In the genomic region with DNA sequence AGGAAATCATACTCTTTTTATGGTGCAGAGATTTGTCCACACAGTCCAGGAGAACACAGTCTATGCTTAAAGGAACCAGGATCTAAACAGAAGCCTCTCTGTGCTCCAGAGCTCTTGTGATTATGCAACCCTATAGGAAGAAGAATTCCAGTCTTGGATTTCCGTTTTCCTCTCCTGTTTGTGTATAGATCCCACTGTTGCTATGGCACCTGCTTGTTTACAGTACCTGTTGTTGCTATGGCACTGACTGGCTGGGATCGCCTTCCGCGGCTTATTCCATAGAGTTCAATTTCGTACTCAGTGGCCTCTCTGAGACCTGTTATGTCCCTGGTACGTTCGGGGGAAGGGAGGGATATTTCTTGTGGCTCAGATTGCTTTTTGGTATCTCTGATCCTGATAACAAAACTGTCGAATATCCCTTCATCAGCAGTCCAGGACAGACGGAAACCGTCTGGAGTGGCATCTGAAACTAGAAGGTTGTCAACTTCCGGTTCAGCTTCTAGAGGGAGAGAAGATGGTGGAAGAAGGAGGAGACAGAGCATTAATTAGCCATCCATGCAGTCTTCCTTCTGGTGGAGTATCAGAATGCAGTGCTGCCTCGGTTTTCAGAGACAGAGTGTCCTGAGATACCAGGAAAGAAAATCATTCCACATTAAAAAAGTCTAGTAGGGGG, we compare ENCODE assay signal across 14 mouse cellular contexts.
DNase-seq lines count a peak whose midpoint lies in the region; ATAC-seq and TF ChIP-seq lines count a peak whose summit lies in the region.
"Had no signal": no experiment of that assay in that cellular context is flagged by ENCODE, and none has a peak within 500 bp of the region (broad histone marks: within the 10 kb centered on the region; RNA-seq: fewer than 3 reads in every experiment).

No protein-coding gene starts in this region.

- H3K27ac ChIP-seq in hindbrain, embryonic 16.5 days (ENCODE audit: low read depth, low read length): no peak overlapping the region
- H3K27ac ChIP-seq in hindbrain, embryonic 12.5 days: no peak overlapping the region
- H3K27ac ChIP-seq in lung, embryonic 14.5 days (ENCODE audit: low read depth): peak overlapping the region; percentile 74
- H3K27ac ChIP-seq in embryonic fibroblast, embryonic 13.5 days (ENCODE audit: insufficient read depth, low read length): 0 out of 2 replicates have a peak overlapping the region, but pooled peaks have one; percentile 26
- H3K27ac ChIP-seq in stomach, embryonic 16.5 days (ENCODE audit: low read length): peak overlapping the region; percentile 25; the same call in 1 of the 2 replicates
- H3K27ac ChIP-seq: embryonic facial prominence, embryonic 12.5 days; limb, embryonic 13.5 days had no signal

- H3K27me3 ChIP-seq in hindbrain, embryonic 16.5 days (replicated peaks; ENCODE audit: control insufficient read depth, insufficient read depth, low read length): no peaks in the 10 kb centered on the region
- no peaks in the 10 kb centered on the region for H3K27me3 ChIP-seq in hindbrain, embryonic 12.5 days
- no peaks in the 10 kb centered on the region for H3K27me3 ChIP-seq in lung, embryonic 14.5 days (ENCODE audit: insufficient read depth, low read length)
- H3K27me3 ChIP-seq in stomach, embryonic 16.5 days (ENCODE audit: control insufficient read depth, insufficient read depth, low read length): no peaks in the 10 kb centered on the region
- H3K27me3 ChIP-seq: embryonic facial prominence, embryonic 12.5 days; limb, embryonic 13.5 days had no signal

- TF ChIP-seq CTCF in lung, embryonic 14.5 days (IDR thresholded peaks at IDR 0.05; ENCODE audit: low read depth): no peak
- no peak for TF ChIP-seq CTCF in embryonic fibroblast, embryonic 13.5 days (IDR thresholded peaks at IDR 0.05; ENCODE audit: borderline replicate concordance, insufficient read depth, low read length)

- H3K4me1 ChIP-seq in hindbrain, embryonic 16.5 days (ENCODE audit: control insufficient read depth, insufficient read depth, low read depth, low read length): no peaks in the 10 kb centered on the region; the same call in 1 of the 2 replicates
- H3K4me1 ChIP-seq in hindbrain, embryonic 12.5 days: 0 out of 2 replicates have a peak, but pooled peaks cover 8% of the 10 kb centered on the region
- peaks cover 33% of the 10 kb centered on the region for H3K4me1 ChIP-seq in lung, embryonic 14.5 days (ENCODE audit: insufficient read depth)
- no peaks in the 10 kb centered on the region for H3K4me1 ChIP-seq in embryonic fibroblast, embryonic 13.5 days (ENCODE audit: control insufficient read depth, insufficient read depth, low read length)
- peaks cover 12% of the 10 kb centered on the region for H3K4me1 ChIP-seq in stomach, embryonic 16.5 days (ENCODE audit: control insufficient read depth, insufficient read depth, low read length)

- 75% methylated on average over 12 of the region's 12 CpGs for WGBS in hindbrain, embryonic 16.5 days
- WGBS in hindbrain, embryonic 12.5 days: 77% methylated on average over 12 of the region's 12 CpGs
- 31% methylated on average over 12 of the region's 12 CpGs for WGBS in lung, embryonic 14.5 days
- 39% methylated on average over 12 of the region's 12 CpGs for WGBS in stomach, embryonic 16.5 days

- H3K9ac ChIP-seq in hindbrain, embryonic 16.5 days (ENCODE audit: low read depth, low read length): no peak overlapping the region
- no peak overlapping the region for H3K9ac ChIP-seq in hindbrain, embryonic 12.5 days
- no peak overlapping the region for H3K9ac ChIP-seq in lung, embryonic 14.5 days
- no peak overlapping the region for H3K9ac ChIP-seq in stomach, embryonic 16.5 days (ENCODE audit: low read length)
- H3K9ac ChIP-seq: embryonic facial prominence, embryonic 12.5 days; limb, embryonic 13.5 days had no signal

- H3K9me3 ChIP-seq in hindbrain, embryonic 16.5 days (ENCODE audit: control insufficient read depth, low read length): no peaks in the 10 kb centered on the region
- H3K9me3 ChIP-seq in hindbrain, embryonic 12.5 days (replicated peaks): no peaks in the 10 kb centered on the region
- no peaks in the 10 kb centered on the region for H3K9me3 ChIP-seq in lung, embryonic 14.5 days (ENCODE audit: low read depth, low read length)
- H3K9me3 ChIP-seq in stomach, embryonic 16.5 days (replicated peaks; ENCODE audit: control insufficient read depth, low read length): no peaks in the 10 kb centered on the region
- H3K9me3 ChIP-seq: embryonic facial prominence, embryonic 12.5 days; limb, embryonic 13.5 days had no signal

- no peak for TF ChIP-seq POLR2A in embryonic fibroblast, embryonic 13.5 days (IDR thresholded peaks at IDR 0.05; ENCODE audit: low read depth, low read length)

- no peak overlapping the region for H3K4me3 ChIP-seq in hindbrain, embryonic 16.5 days (ENCODE audit: low read length)
- no peak overlapping the region for H3K4me3 ChIP-seq in hindbrain, embryonic 12.5 days
- no peak overlapping the region for H3K4me3 ChIP-seq in lung, embryonic 14.5 days (ENCODE audit: low read depth, low read length)
- no peak overlapping the region for H3K4me3 ChIP-seq in embryonic fibroblast, embryonic 13.5 days (ENCODE audit: insufficient read depth, low read length)
- no peak overlapping the region for H3K4me3 ChIP-seq in stomach, embryonic 16.5 days (replicated peaks; ENCODE audit: low read length)
- H3K4me3 ChIP-seq: embryonic facial prominence, embryonic 12.5 days; limb, embryonic 13.5 days had no signal

- no peak for DNase-seq in lung, embryonic 14.5 days
- DNase-seq in lung, postnatal 4 days: no peak
- DNase-seq in urinary bladder, postnatal 36 days (ENCODE audit: low spot score in 2 of 2): no peak
- DNase-seq: adrenal gland, postnatal 25 days; cerebellum, postnatal 36 days; right cerebral cortex, adult 18-20 months; spleen, adult 18-20 months had no signal

- ATAC-seq in hindbrain, embryonic 16.5 days: peak; percentile 63
- ATAC-seq in hindbrain, embryonic 12.5 days (ENCODE audit: low FRiP score): no peak
- peak; percentile 57 for ATAC-seq in lung, embryonic 14.5 days (ENCODE audit: insufficient read depth)
- ATAC-seq in stomach, embryonic 16.5 days (ENCODE audit: insufficient read depth, low FRiP score): peak; percentile 60; the same call in 1 of the 2 replicates

- H3K4me2 ChIP-seq in hindbrain, embryonic 16.5 days (ENCODE audit: low read length): no peak overlapping the region
- no peak overlapping the region for H3K4me2 ChIP-seq in hindbrain, embryonic 12.5 days (replicated peaks)
- H3K4me2 ChIP-seq in lung, embryonic 14.5 days: peak overlapping the region; percentile 2; the same call in 1 of the 2 replicates
- H3K4me2 ChIP-seq in stomach, embryonic 16.5 days (ENCODE audit: low read depth, low read length): no peak overlapping the region
- H3K4me2 ChIP-seq: embryonic facial prominence, embryonic 12.5 days; limb, embryonic 13.5 days had no signal

- no peaks in the 10 kb centered on the region for H3K36me3 ChIP-seq in hindbrain, embryonic 16.5 days (ENCODE audit: control insufficient read depth, insufficient read depth, low read length)
- H3K36me3 ChIP-seq in hindbrain, embryonic 12.5 days: no peaks in the 10 kb centered on the region
- H3K36me3 ChIP-seq in lung, embryonic 14.5 days (ENCODE audit: insufficient read depth): no peaks in the 10 kb centered on the region
- no peaks in the 10 kb centered on the region for H3K36me3 ChIP-seq in stomach, embryonic 16.5 days (ENCODE audit: control insufficient read depth, insufficient read depth, low read length)
- H3K36me3 ChIP-seq: embryonic facial prominence, embryonic 12.5 days; G1E had no signal

Comparison
In these comparisons a context has a peak if more than half of its experiments do, and no peak if none do; other contexts are left out.
1. H3K27ac ChIP-seq: peak in lung, embryonic 14.5 days (single experiment), embryonic fibroblast, embryonic 13.5 days (single experiment) and stomach, embryonic 16.5 days (single experiment); none in hindbrain, embryonic 16.5 days (single experiment) and hindbrain, embryonic 12.5 days (single experiment).